Mouse (Mus musculus): ENCODE measurements around the gene Pip5k1b. TPM values are rescaled to one million over a fixed set of nuclear protein-coding genes. Genes with fewer than 3 reads are reported as not detected.

Pip5k1b gene
- polyA plus RNA-seq (2012; rRNA removed) = 36.3 and 41.9 TPM in 2 replicates

GRCm38 (mm10) chr19:24555466-24555903 is at the start of gene Pip5k1b:
Gene Pip5k1b, minus strand, starts transcription at chr19:24555872.
- TF ChIP-seq POLR2A (IDR thresholded peaks at IDR 0.05; ENCODE audit: borderline replicate concordance, insufficient read depth, low read length) (no peak), CTCF (IDR thresholded peaks at IDR 0.05; ENCODE audit: borderline replicate concordance, insufficient read depth, low read depth, low read length) (peak; percentile 23; the same call in 1 of the 2 replicates)
- whole genome bisulfite sequencing = under 1% methylated on average over 39 of the region's 39 CpGs

DNA sequence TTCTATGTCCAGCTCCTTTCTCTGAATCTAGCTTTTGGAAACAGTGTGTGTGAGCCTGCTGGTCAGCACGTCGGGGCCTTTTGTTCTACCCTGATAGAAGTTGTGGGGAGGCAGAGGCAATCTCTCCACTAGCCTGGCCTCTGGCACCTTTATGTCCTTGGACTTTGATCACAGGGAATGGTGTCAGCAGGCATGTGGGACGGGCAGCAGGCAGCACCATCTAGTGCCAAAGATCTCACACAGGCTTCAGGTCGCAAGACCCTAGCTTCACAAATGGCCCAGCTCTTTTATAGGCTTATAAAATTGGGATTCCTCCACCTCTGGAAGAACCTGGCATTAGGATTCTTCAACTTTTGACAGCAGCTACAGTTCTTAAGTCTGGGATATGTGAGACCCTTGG is 48.4 kb upstream of the Pip5k1b start:
- Histone ChIP-seq H3K27me3 (ENCODE audit: control insufficient read depth, insufficient read depth, low read length) (no peaks in the 10 kb centered on the region), H3K4me3 (replicated peaks; ENCODE audit: insufficient read depth, low read depth, low read length) (no peak overlapping the region), H3K27ac (ENCODE audit: insufficient read depth, low read length) (no peak overlapping the region), H3K4me1 (ENCODE audit: control insufficient read depth, insufficient read depth, low read length) (no peaks in the 10 kb centered on the region)
- peak; percentile 11 to 13 for DNase-seq
- 64% methylated on average over 4 of the region's 4 CpGs for WGBS
- TF ChIP-seq POLR2A (IDR thresholded peaks at IDR 0.05; ENCODE audit: borderline replicate concordance, insufficient read depth, low read length) (no peak), CTCF (IDR thresholded peaks at IDR 0.05; ENCODE audit: borderline replicate concordance, insufficient read depth, low read depth, low read length) (peak; percentile 56; the same call in 1 of the 2 replicates)

More at GRCm38 (mm10) chr19:24555466-24555903, at the start of gene Pip5k1b:
- H3K27me3 ChIP-seq (ENCODE audit: control insufficient read depth, insufficient read depth, low read length) = no peaks in the 10 kb centered on the region
- peak; percentile 76 to 82 for DNase-seq
- peaks cover 13% of the 10 kb centered on the region for H3K4me1 ChIP-seq (ENCODE audit: control insufficient read depth, insufficient read depth, low read length)
- peak within 1 kb of the TSS; percentile 97 for H3K4me3 ChIP-seq (replicated peaks; ENCODE audit: insufficient read depth, low read depth, low read length)
- peak within 1 kb of the TSS; percentile 98 for H3K27ac ChIP-seq (ENCODE audit: insufficient read depth, low read length)

DNA sequence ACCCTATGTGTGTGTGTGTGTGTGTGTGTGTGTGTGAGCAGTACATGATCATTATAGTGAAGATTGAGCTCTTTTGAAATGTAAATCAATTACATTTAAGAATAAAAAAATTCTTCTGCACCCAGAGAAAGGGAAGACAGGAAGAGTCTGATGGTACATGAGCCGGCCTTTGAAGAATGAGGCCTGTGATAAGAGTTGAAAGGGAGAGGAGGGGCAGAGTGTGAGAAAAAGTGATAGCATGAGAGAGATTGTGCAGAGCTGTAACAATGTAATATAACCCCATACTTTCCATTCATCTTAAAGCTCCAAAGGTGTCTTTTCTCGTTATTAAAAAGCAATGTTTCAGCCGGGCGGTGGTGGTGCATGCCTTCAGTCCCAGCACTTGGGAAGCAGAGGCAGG is 47.8 kb upstream of the Pip5k1b start:
- H3K4me1 ChIP-seq (ENCODE audit: control insufficient read depth, insufficient read depth, low read length) = no peaks in the 10 kb centered on the region
- no peaks in the 10 kb centered on the region for H3K27me3 ChIP-seq (ENCODE audit: control insufficient read depth, insufficient read depth, low read length)
- 92% methylated on average over 4 of the region's 4 CpGs for WGBS
- no peak for DNase-seq
- H3K4me3 ChIP-seq (replicated peaks; ENCODE audit: insufficient read depth, low read depth, low read length) = no peak overlapping the region
- H3K27ac ChIP-seq (ENCODE audit: insufficient read depth, low read length) = no peak overlapping the region
- TF ChIP-seq POLR2A (IDR thresholded peaks at IDR 0.05; ENCODE audit: borderline replicate concordance, insufficient read depth, low read length) (no peak), CTCF (IDR thresholded peaks at IDR 0.05; ENCODE audit: borderline replicate concordance, insufficient read depth, low read depth, low read length) (no peak)

DNA sequence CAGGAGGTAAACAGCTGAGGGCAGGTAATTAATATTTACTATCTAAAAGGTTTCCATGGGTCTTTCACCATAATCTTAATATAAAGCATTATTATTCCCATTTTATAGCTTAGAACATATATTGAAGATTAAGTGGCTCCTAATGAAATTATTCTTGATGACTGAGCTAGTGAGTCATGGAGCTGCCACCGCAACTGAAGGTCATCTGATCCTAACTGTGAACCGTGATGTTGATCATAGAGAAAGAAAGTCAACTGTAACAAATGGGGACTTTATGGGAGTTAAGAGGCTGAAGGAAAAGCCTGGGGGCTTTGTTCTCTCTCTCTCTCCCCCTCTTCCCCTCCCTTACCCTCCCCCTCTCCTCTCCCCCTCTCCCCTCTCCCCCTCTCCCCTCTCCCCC is 31.1 kb upstream of the Pip5k1b start:
- no peak overlapping the region for H3K4me3 ChIP-seq (replicated peaks; ENCODE audit: insufficient read depth, low read depth, low read length)
- WGBS = 32% methylated on average over 2 of the region's 2 CpGs
- TF ChIP-seq POLR2A (IDR thresholded peaks at IDR 0.05; ENCODE audit: borderline replicate concordance, insufficient read depth, low read length) (no peak), CTCF (IDR thresholded peaks at IDR 0.05; ENCODE audit: borderline replicate concordance, insufficient read depth, low read depth, low read length) (no peak)

DNA sequence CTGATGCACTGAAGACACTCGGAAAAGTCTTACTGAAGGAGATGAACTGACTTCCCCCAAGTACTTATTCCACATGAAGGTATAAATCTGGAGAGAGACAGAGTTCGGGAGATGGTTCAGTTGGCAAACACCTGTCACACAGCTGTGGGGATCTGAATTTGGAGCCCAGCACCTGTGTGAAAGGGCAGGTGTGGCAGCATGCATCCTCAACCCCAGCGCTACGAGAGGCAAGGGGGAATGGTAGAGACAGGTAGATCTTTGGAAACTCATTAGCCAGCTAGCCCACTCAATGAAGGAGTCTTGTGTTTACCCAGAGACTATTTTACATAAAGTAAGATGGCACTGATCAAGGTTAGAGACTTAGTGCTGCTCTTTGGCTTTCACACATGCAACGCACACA is 29.5 kb upstream of the Pip5k1b start:
- no peaks in the 10 kb centered on the region; the same call in 1 of the 2 replicates for H3K27me3 ChIP-seq (ENCODE audit: control insufficient read depth, insufficient read depth, low read length)
- no peaks in the 10 kb centered on the region for H3K4me1 ChIP-seq (ENCODE audit: control insufficient read depth, insufficient read depth, low read length)
- TF ChIP-seq CTCF (IDR thresholded peaks at IDR 0.05; ENCODE audit: borderline replicate concordance, insufficient read depth, low read depth, low read length) = no peak
- H3K4me3 ChIP-seq (replicated peaks; ENCODE audit: insufficient read depth, low read depth, low read length) = no peak overlapping the region
- H3K27ac ChIP-seq (ENCODE audit: insufficient read depth, low read length) = no peak overlapping the region
- WGBS = 96% methylated on average over 5 of the region's 5 CpGs
- DNase-seq = no peak

More for the DNA sequence above, 31.1 kb upstream of the Pip5k1b start:
- H3K27me3 ChIP-seq (ENCODE audit: control insufficient read depth, insufficient read depth, low read length) = no peaks in the 10 kb centered on the region; the same call in 1 of the 2 replicates
- no peak for DNase-seq
- H3K27ac ChIP-seq (ENCODE audit: insufficient read depth, low read length) = no peak overlapping the region
- no peaks in the 10 kb centered on the region for H3K4me1 ChIP-seq (ENCODE audit: control insufficient read depth, insufficient read depth, low read length)

GRCm38 (mm10) chr19:24583956-24584355 is 28.3 kb upstream of the Pip5k1b start:
- H3K4me3 ChIP-seq (replicated peaks; ENCODE audit: insufficient read depth, low read depth, low read length) = no peak overlapping the region
- H3K27me3 ChIP-seq (ENCODE audit: control insufficient read depth, insufficient read depth, low read length) = no peaks in the 10 kb centered on the region
- no peaks in the 10 kb centered on the region for H3K4me1 ChIP-seq (ENCODE audit: control insufficient read depth, insufficient read depth, low read length)
- no peak overlapping the region for H3K27ac ChIP-seq (ENCODE audit: insufficient read depth, low read length)
- WGBS = 77% methylated on average over 8 of the region's 8 CpGs
- DNase-seq = no peak
- TF ChIP-seq POLR2A (IDR thresholded peaks at IDR 0.05; ENCODE audit: borderline replicate concordance, insufficient read depth, low read length) (no peak), CTCF (IDR thresholded peaks at IDR 0.05; ENCODE audit: borderline replicate concordance, insufficient read depth, low read depth, low read length) (no peak)

DNA sequence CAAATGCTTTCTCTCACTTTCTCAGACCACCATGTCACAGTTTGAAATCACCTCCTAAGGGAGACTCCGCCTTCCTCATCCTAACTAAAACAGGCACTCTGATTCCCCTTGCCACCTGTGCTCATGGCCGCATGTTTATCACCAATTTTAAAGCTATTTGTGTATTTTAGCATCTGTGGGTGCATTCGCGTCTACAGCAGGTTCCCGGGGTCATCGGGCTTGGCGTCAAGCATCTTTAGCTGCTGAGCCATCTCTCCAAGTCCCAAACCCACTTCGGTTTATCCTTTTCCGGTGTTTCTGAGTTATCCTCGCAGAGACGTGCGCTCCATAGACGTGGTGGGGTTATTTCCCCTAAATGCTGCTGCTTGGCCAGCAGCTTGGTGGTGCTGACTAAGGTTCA is 20.5 kb upstream of the Pip5k1b start:
- Histone ChIP-seq H3K4me3 (replicated peaks; ENCODE audit: insufficient read depth, low read depth, low read length) (no peak overlapping the region), H3K27me3 (ENCODE audit: control insufficient read depth, insufficient read depth, low read length) (no peaks in the 10 kb centered on the region), H3K4me1 (ENCODE audit: control insufficient read depth, insufficient read depth, low read length) (no peaks in the 10 kb centered on the region), H3K27ac (ENCODE audit: insufficient read depth, low read length) (no peak overlapping the region)
- no peak for DNase-seq
- 96% methylated on average over 13 of the region's 13 CpGs for WGBS
- TF ChIP-seq POLR2A (IDR thresholded peaks at IDR 0.05; ENCODE audit: borderline replicate concordance, insufficient read depth, low read length) = no peak
- TF ChIP-seq CTCF (IDR thresholded peaks at IDR 0.05; ENCODE audit: borderline replicate concordance, insufficient read depth, low read depth, low read length) = no peak

- TF ChIP-seq POLR2A (IDR thresholded peaks at IDR 0.05; ENCODE audit: borderline replicate concordance, insufficient read depth, low read length) (no peak), CTCF (IDR thresholded peaks at IDR 0.05; ENCODE audit: borderline replicate concordance, insufficient read depth, low read depth, low read length) (no peak)
- 51% methylated on average over 7 of the region's 7 CpGs for WGBS
- Histone ChIP-seq H3K4me1 (ENCODE audit: control insufficient read depth, insufficient read depth, low read length) (no peaks in the 10 kb centered on the region), H3K4me3 (replicated peaks; ENCODE audit: insufficient read depth, low read depth, low read length) (no peak overlapping the region), H3K27me3 (ENCODE audit: control insufficient read depth, insufficient read depth, low read length) (no peaks in the 10 kb centered on the region), H3K27ac (ENCODE audit: insufficient read depth, low read length) (no peak overlapping the region)
- DNase-seq = no peak
Measured at GRCm38 (mm10) chr19:24571756-24572181, 16.1 kb upstream of the Pip5k1b start.

All from cerebellum, adult 2 months (tissue).